Mouse (Mus musculus) activated CD4-positive, CD25-positive, alpha-beta regulatory T cell, adult 4 months (primary cell): Measurements from ENCODE around the gene Fkbp5. TPM values are rescaled to one million over a fixed set of nuclear protein-coding genes. Genes with fewer than 3 reads are reported as not detected.
A peak's percentile ranks its signal among the peaks of the same experiment; 100 is the strongest.

Experiments
- ATAC-seq: one replicate; pipeline ENCODE4 v1.8.0; 2017
- polyA plus RNA-seq, 2 experiments: library from polyadenylated mRNA; unstranded; fragments of 100-300 nt; shearing (Covaris generic); gene quantifications; one replicate each; pipeline ENCODE4 v1.2.1; 2017

Fkbp5 gene
- polyA plus RNA-seq, 2 experiments from 2014 or later: 17.9 to 24.0 TPM

GRCm38 (mm10) chr17:28523355-28524008 is 6.2 kb upstream of the Fkbp5 start:
- ATAC-seq: peak; percentile 5

GRCm38 (mm10) chr17:28522623-28523354 is 5.5 kb upstream of the Fkbp5 start:
- ATAC-seq: peak; percentile 74

- no peak for ATAC-seq
These were observed 4.6 kb upstream of the Fkbp5 start for GRCm38 (mm10) chr17:28521920-28522319.

GRCm38 (mm10) chr17:28521071-28521726 is 3.9 kb upstream of the Fkbp5 start:
- no peak for ATAC-seq

- no peak for ATAC-seq
These were observed 3.2 kb upstream of the Fkbp5 start for GRCm38 (mm10) chr17:28520561-28520960.

- no peak for ATAC-seq
These were observed 2.5 kb upstream of the Fkbp5 start for GRCm38 (mm10) chr17:28519827-28520226.

GRCm38 (mm10) chr17:28518615-28519071 is 1.3 kb upstream of the Fkbp5 start:
- ATAC-seq: no peak

- ATAC-seq: peak; percentile 12
These were observed 758 bp upstream of the Fkbp5 start for GRCm38 (mm10) chr17:28517956-28518614.

GRCm38 (mm10) chr17:28516881-28517280 is 446 bp downstream of the Fkbp5 start:
- ATAC-seq: peak; percentile 22

- ATAC-seq: peak; percentile 55
These were observed 1.6 kb downstream of the Fkbp5 start for GRCm38 (mm10) chr17:28515431-28516341.

- no peak for ATAC-seq
These were observed 2.8 kb downstream of the Fkbp5 start for GRCm38 (mm10) chr17:28514555-28514954.

- ATAC-seq: no peak
These were observed 3.5 kb downstream of the Fkbp5 start for GRCm38 (mm10) chr17:28513844-28514243.

- ATAC-seq: no peak
These were observed 4.0 kb downstream of the Fkbp5 start for GRCm38 (mm10) chr17:28513337-28513736.

GRCm38 (mm10) chr17:28512696-28513095 is 4.6 kb downstream of the Fkbp5 start:
- no peak for ATAC-seq

- ATAC-seq: peak; percentile 29
These were observed 5.4 kb downstream of the Fkbp5 start for GRCm38 (mm10) chr17:28511616-28512541.

GRCm38 (mm10) chr17:28510445-28511342 is 6.6 kb downstream of the Fkbp5 start:
- peak; percentile 12 for ATAC-seq

GRCm38 (mm10) chr17:28507496-28507895 is 9.8 kb downstream of the Fkbp5 start:
- no peak for ATAC-seq

- no peak for ATAC-seq
These were observed 10.4 kb downstream of the Fkbp5 start for GRCm38 (mm10) chr17:28506895-28507294.

- ATAC-seq: no peak
These were observed 11.7 kb downstream of the Fkbp5 start for GRCm38 (mm10) chr17:28505591-28505990.

GRCm38 (mm10) chr17:28504182-28504581 is 13.1 kb downstream of the Fkbp5 start:
- ATAC-seq: no peak
